Mouse (Mus musculus): ENCODE measurements around the gene Hoxa13. TPM values are rescaled to one million over a fixed set of nuclear protein-coding genes. Genes with fewer than 3 reads are reported as not detected.

The Hoxa13 gene
- polyA plus RNA-seq, 1 experiment from 2014 or later = not detected

- no peak for DNase-seq (ENCODE audit: low spot score)
These were observed 35.6 kb downstream of the Hoxa13 start for GRCm38 (mm10) chr6:52224895-52225611.

DNA sequence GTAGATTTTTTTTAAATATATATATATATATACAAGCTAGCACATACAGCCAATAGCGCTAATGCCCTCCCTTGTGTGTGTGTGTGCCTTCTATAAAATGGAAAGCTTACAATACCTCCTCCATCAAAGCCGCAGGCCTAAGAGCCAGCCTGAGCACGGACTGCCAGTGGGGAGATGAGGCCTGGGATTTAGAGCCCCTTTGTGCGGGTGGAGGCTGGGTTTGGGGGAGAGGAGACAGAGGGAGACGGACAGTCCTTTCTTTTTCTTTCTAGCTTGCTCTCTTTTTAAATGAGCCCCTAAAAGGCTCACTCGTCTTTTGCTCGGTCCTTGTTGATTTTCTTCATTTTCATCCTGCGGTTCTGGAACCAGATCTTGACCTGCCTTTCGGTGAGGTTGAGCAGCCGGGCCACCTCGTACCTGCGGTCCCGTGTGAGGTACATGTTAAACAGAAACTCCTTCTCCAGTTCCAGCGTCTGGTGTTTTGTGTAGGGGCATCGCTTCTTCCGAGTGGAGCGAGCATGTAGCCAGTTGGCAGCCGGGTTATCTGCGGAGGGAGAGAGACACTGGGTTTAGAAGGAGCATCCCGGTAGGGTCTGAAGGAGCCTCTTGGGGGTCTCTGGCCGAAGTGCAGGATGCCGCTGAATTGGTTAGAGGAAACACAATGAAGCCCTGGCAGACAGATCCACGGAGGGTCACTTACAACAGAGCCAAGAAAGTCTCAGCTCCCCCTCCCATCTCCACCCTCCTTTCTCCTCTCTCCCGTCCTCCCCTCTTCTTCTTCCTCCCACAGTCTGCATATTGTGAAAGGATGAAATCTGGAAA lies 36.5 kb downstream of the Hoxa13 start:
- no peak for DNase-seq (ENCODE audit: low spot score)

- DNase-seq (ENCODE audit: low spot score) = no peak
These were observed 38.0 kb downstream of the Hoxa13 start for GRCm38 (mm10) chr6:52222729-52223128.

DNA sequence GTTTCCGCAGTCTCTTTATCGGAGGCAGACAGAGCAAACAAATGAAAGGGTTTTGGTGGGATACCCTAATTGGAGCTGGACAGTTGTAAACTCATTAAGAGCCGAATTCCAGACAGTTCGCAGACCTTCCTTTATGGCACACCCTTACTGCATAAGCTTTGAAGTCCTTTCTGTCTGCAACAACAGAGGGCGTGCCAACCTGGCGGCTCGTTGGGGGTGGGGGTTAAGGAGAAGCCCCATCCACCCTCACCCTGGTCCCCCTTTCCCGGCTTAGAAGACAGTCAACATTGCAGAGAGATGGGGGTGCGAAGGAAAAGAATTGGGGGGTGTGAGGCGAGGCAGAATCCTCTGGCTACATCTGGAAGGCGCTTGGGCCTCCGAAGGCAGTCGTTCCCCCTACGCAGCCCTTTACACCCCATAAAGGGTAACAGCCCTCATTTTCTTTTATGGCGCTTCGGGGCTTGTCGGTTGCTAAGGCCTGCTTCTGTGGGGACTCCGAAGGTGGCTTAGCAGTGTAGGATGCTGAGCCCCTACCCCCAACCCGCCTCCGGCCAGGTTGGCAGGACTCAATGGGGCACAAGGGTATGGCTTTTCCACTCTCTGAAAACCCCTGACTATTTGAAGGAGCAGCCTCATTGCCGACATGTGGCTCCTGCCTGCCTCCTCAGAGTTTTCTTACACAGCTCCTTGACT lies 38.5 kb downstream of the Hoxa13 start:
- DNase-seq (ENCODE audit: low spot score) = no peak

DNA sequence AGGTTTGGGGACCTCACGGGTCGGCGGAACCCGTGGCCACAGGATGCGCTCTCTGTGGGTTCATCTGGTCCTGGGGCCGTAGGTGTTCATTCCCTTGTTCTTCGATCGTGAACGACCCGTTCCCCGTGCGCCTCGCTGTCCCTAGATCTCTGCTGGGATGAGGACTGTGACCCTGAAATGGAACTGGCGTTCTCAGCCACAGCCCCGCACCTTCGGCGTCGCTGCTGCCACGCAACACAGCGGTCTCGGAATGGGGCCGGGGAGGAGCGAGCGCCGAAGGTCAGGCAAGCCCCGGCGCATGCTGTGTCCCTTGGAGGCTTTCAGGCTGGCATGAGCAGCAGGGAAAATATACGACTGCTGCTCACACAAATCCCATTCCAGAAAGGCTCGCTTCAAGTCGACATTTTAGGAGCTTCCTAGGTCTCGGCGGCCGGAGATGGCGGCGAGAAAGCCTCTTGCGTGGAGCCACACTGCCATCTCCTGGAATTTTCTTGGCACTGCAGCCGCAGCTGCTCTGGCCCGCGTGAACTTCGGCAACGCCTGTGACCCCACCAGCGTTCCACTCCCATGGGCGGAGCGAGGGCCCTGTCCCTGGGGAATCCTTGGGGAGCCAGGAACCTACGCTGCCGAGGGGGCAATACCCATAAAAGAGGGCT lies 39.2 kb downstream of the Hoxa13 start, which contains the start of gene Hoxa7:
TSS of gene Hoxa7 (minus strand) at position 518 of the 656 bp plus-strand sequence.
- DNase-seq (ENCODE audit: low spot score) = peak; percentile 83

DNA sequence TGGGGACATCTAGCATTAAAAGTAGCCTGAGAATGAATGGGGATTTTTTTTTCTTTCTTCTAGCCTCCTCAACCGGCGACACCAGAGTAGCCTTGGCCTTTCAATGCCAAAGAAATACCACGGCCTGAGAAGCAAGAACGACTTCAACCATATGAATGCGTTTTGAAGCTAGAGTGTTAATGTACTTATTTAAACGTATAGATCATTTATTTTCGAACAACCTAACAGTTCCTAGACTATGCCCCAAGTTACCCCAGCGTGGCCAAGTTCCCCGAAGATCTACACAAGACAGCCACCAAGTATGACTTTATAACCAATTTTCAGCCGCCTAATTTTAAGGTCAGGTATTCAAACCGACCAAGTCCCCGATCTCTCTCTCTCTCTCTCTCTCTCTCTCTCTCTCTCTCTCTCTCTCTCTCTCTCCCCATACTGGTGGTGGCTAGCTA lies 39.8 kb downstream of the Hoxa13 start:
- no peak for DNase-seq (ENCODE audit: low spot score)

- DNase-seq (ENCODE audit: low spot score) = no peak
These were observed 40.4 kb downstream of the Hoxa13 start for GRCm38 (mm10) chr6:52220003-52220864.

DNA sequence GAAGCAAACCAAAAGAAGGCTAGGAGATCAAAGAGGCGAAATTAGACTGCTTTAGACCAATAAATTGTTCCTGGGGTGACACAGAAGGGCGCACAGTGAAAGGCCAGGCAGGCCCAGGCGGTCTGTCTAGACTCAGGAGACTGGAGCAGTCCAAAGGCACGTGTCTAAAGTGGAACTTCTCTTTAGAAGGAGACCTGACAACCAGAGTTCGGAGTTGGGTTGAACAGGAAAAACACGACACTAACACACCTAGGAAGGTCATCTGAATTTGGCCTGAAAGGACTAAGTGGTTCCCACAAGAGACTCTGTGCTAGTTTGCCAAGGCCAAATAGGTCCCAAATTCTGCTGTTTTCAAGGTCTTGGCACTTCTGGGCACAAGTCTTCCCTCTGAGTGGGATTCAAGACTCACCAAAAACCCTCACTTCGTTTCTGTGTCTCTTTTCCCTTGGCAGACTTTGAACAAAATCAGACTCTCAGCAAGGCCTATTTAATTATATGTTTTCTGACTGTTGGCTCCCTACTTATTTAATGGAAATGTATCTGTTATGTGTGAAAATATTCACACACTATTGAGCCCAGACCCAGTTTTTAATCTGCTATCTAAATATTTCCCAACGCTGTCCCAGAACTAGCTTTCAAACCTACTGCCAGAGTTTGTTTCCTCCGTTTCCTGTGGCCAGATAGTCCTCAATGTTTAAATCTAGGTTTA lies 41.3 kb downstream of the Hoxa13 start:
- DNase-seq (ENCODE audit: low spot score) = no peak

- DNase-seq (ENCODE audit: low spot score) = no peak
These were observed 42.0 kb downstream of the Hoxa13 start for GRCm38 (mm10) chr6:52218643-52219215.

DNA sequence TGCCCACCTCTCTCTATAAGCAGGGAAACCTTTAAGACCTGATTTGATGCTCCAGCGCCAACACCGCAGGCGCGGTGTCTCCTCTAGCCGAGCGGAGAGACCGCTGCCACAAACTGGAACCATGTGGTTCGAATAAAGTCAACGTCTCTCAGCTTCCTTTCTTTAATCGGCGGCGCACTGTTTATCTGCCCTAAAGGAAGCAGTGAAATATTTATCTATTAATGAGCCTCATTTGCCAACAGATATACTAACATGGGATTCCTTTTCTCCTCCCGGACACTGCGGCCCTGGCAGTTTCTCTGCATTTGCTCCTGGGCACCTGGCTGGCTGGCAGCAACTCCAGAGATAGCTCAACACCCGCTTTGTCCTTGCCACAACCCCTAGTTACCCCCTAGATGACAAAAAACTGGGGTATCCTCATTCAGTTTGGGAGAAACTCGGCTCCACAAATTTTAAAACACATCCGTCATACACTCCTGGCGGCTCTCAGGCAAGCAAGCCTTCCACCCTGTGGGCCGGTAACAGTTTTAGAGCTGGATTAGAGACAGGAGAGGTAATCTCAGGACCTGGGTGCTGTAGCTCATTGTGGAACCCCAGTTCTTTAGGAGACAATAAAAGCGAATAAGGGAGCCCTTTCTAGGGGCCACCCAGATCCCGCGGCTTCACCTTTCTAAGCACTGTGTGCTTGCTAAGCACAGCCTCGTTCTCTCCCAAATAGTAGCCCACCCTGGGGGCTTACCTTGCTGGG lies 42.6 kb downstream of the Hoxa13 start:
- no peak for DNase-seq (ENCODE audit: low spot score)

DNA sequence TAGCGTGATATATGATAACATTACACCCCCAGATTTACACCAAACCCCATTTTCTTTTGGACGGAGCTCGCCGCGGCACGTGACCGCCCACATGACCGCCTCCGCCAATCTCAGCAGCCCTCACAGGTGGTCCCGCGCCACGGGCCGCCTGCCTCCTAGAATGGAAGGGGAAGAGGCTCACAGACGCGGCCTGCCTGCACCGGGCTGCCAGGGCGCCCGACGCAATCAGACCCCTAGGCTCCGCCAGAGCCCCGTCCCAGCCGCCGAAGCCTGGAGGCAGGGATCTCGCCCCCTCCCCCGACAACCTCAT lies 43.3 kb downstream of the Hoxa13 start:
- DNase-seq (ENCODE audit: low spot score) = peak; percentile 57

- no peak for DNase-seq (ENCODE audit: low spot score)
These were observed 43.8 kb downstream of the Hoxa13 start for GRCm38 (mm10) chr6:52216691-52217458.

DNA sequence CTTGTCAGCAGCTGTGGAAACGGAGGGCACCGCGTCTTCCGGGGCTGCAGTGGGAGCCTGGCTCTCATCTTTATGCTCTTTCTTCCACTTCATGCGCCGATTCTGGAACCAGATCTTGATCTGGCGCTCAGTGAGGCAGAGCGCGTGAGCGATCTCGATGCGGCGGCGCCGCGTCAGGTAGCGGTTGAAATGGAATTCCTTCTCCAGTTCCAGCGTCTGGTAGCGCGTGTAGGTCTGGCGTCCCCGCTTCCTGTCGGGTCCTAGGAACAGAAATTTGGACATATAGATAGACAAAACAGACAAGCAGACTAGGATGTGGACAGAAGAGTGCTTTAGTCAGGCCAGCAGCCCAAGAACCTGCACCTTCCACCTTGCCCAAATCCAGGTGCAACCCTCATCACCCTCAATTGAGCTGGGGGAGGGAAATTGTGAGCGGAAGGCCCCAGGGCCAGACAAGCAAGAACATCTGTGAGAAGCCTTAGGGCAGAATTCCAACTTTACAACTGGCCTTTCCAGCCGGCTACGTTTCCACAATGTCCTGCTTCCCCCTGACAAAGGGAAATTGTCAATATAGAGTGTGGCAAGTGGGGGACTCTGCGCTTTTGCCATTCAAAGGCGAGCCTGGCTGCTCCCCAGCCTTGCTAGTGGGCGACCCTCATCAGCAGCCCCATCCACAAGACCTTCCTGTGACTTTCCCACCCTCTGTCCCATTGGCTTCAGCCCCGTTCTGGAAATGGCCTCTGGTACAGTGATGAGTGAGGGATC lies 44.7 kb downstream of the Hoxa13 start:
- DNase-seq (ENCODE audit: low spot score) = no peak

DNA sequence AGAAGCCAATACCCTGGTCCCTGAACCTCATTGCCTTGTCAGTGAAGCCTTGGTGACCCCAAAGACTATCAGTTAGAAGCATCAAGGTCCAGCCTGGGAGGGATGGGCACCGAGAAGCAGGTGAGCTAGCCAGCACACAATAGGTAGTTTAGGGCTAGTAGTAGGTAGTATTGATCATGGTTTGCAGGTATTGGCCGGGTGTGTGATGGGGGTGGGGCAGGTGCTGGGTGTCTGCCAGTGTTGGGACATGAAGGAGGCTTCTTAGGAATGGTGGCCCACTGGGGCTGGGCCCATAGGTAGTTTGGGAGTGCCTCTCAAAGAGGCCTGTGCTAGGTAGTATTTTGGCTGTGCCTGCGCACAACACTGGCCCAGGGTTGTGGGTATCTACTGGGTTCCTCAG lies 45.6 kb downstream of the Hoxa13 start:
- no peak for DNase-seq (ENCODE audit: low spot score)

GRCm38 (mm10) chr6:52214271-52214670 lies 46.4 kb downstream of the Hoxa13 start:
- no peak for DNase-seq (ENCODE audit: low spot score)

- DNase-seq (ENCODE audit: low spot score) = no peak
These were observed 47.3 kb downstream of the Hoxa13 start, which contains the start of the genes Hoxa3 and Gm28308 for GRCm38 (mm10) chr6:52213119-52213986. Gene Hoxa3 (minus strand): TSS chr6:52213336. Gene Gm28308 (minus strand): TSS chr6:52213339.
